Mouse (Mus musculus) testis, adult 2 months (tissue): ENCODE data around the gene Mettl7a1.

ENCODE experiments used
- CTCF ChIP-seq: fragments of 200-500 bp; IDR thresholded peaks from 2 replicates; pipeline ENCODE4 v1.5.1; 2012; ENCODE audit warnings: low read depth, mild to moderate bottlenecking, inconsistent platforms, low read length, moderate library complexity; ENCODE audit not compliant: control insufficient read depth, insufficient read depth, insufficient replicate concordance
- POLR2A ChIP-seq: fragments of 200-500 bp; IDR thresholded peaks from 2 replicates; pipeline ENCODE4 v1.6.1; 2012; ENCODE audit warnings: low read depth, mild to moderate bottlenecking, inconsistent platforms, low read length, moderate library complexity; ENCODE audit not compliant: control insufficient read depth

DNA sequence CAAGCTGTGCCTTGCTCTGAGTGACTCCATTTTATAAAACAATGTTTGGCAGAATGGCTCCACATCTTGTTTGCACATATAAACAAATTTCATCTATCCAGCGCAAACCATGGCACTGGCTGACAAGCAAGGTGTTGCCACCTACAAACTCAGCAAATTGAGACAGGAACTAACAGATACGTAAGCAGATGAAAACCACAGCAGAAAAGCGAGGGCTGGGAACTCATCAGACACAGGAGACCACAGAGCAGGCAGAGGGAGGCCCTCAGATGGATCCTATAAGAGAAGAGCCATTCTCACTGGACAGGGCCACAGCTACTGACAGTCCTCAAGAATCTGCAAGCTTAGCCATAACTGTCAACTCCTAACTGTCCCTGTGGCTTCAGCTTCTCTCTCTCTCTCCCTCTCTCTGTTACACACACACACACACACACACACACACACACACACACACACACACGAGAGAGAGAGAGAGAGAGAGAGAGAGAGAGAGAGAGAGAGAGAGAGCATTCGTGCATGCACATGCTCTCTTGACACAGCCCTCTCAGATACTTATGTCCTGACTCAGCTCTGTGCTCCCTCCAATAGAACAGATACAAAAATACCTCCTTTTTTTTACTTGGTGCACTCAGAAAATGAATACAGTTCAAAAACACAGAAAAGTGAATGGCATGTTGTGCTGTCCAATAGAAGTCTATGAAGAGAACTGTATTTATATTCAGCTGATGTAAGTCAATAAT is 38.2 kb upstream of the Mettl7a1 start:
- no peak for TF ChIP-seq POLR2A
- no peak for TF ChIP-seq CTCF
